Mouse (Mus musculus): ENCODE measurements around the gene Gadd45b.

DNA sequence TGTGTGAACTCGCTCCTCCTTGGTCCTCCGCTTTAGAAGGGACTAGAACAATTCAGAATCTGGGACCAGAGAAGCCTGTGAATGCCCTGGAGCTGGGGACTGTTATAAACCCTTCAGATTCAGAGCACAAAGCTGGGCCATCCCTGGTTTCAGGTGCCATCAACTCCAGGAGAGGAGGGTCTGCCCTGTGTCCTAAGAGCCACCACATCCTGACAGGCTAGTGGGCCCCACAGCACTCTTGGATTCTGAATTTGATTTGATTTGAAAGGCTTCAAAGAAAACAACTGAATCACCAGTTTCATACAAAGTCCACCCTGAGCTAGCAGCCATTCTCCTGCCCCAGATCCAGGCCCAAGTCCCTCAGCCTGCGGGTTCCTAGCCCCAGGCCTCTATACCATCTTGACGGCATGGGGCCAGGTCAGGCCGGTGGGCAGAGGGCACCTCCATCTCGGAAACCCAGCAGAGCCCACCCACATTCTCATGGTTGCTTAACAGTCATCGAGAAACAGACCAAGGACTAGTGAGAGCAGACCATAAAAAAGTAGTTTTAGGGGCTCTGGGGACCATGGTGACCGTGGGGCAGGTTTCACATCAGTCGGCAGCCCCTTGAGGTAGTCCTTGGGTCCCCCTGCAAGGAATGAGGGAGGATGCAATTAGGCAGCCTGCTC, 27.5 kb upstream of the Gadd45b start:
- TF ChIP-seq CTCF (IDR thresholded peaks at IDR 0.05; ENCODE audit: low read depth) (no peak), EP300 (IDR thresholded peaks at IDR 0.05; ENCODE audit: low read depth) (no peak)

Data from heart, postnatal 0 days (tissue).